Mouse (Mus musculus): ENCODE measurements around the gene Arhgap4.

Gene Arhgap4

GRCm38 (mm10) chrX:73941860-73942259 lies 20.2 kb upstream of the Arhgap4 start:
- peaks cover 4% of the 10 kb centered on the region; the same call in 1 of the 2 replicates for H3K36me3 ChIP-seq (ENCODE audit: control insufficient read depth, insufficient read depth, low read length, poor library complexity, severe bottlenecking)
- DNase-seq (ENCODE audit: low read depth, low spot score): no peak
- H3K27me3 ChIP-seq (ENCODE audit: control insufficient read depth, insufficient read depth, low read length, poor library complexity, severe bottlenecking): no peaks in the 10 kb centered on the region

- no peaks in the 10 kb centered on the region for H3K27me3 ChIP-seq (ENCODE audit: control insufficient read depth, insufficient read depth, low read length, poor library complexity, severe bottlenecking)
- DNase-seq (ENCODE audit: low read depth, low spot score): no peak
- no peaks in the 10 kb centered on the region for H3K36me3 ChIP-seq (ENCODE audit: control insufficient read depth, insufficient read depth, low read length, poor library complexity, severe bottlenecking)
Measured at GRCm38 (mm10) chrX:73931871-73932270, 10.2 kb upstream of the Arhgap4 start.

GRCm38 (mm10) chrX:73930402-73931062 lies 8.9 kb upstream of the Arhgap4 start, which contains the start of gene Renbp:
Renbp (minus strand) TSS chrX:73930850.
- no peaks in the 10 kb centered on the region for H3K36me3 ChIP-seq (ENCODE audit: control insufficient read depth, insufficient read depth, low read length, poor library complexity, severe bottlenecking)
- peak; percentile 83 for DNase-seq (ENCODE audit: low read depth, low spot score)
- no peaks in the 10 kb centered on the region for H3K27me3 ChIP-seq (ENCODE audit: control insufficient read depth, insufficient read depth, low read length, poor library complexity, severe bottlenecking)

GRCm38 (mm10) chrX:73922550-73922882 lies 846 bp upstream of the Arhgap4 start:
- no peak for DNase-seq (ENCODE audit: low read depth, low spot score)
- H3K36me3 ChIP-seq (ENCODE audit: control insufficient read depth, insufficient read depth, low read length, poor library complexity, severe bottlenecking): peaks cover 2% of the 10 kb centered on the region; the same call in 1 of the 2 replicates
- no peaks in the 10 kb centered on the region for H3K27me3 ChIP-seq (ENCODE audit: control insufficient read depth, insufficient read depth, low read length, poor library complexity, severe bottlenecking)

- peaks cover 2% of the 10 kb centered on the region; the same call in 1 of the 2 replicates for H3K36me3 ChIP-seq (ENCODE audit: control insufficient read depth, insufficient read depth, low read length, poor library complexity, severe bottlenecking)
- DNase-seq (ENCODE audit: low read depth, low spot score): no peak
- H3K27me3 ChIP-seq (ENCODE audit: control insufficient read depth, insufficient read depth, low read length, poor library complexity, severe bottlenecking): no peaks in the 10 kb centered on the region
Measured at GRCm38 (mm10) chrX:73921285-73921822, 316 bp downstream of the Arhgap4 start.

GRCm38 (mm10) chrX:73918631-73919030 lies 3.0 kb downstream of the Arhgap4 start:
- Histone ChIP-seq H3K36me3 (ENCODE audit: control insufficient read depth, insufficient read depth, low read length, poor library complexity, severe bottlenecking) (no peaks in the 10 kb centered on the region), H3K27me3 (ENCODE audit: control insufficient read depth, insufficient read depth, low read length, poor library complexity, severe bottlenecking) (no peaks in the 10 kb centered on the region)
- DNase-seq (ENCODE audit: low read depth, low spot score): no peak

GRCm38 (mm10) chrX:73916945-73917344 lies 4.7 kb downstream of the Arhgap4 start:
- H3K36me3 ChIP-seq (ENCODE audit: control insufficient read depth, insufficient read depth, low read length, poor library complexity, severe bottlenecking): no peaks in the 10 kb centered on the region
- H3K27me3 ChIP-seq (ENCODE audit: control insufficient read depth, insufficient read depth, low read length, poor library complexity, severe bottlenecking): no peaks in the 10 kb centered on the region
- no peak for DNase-seq (ENCODE audit: low read depth, low spot score)

- no peaks in the 10 kb centered on the region for H3K36me3 ChIP-seq (ENCODE audit: control insufficient read depth, insufficient read depth, low read length, poor library complexity, severe bottlenecking)
- no peaks in the 10 kb centered on the region for H3K27me3 ChIP-seq (ENCODE audit: control insufficient read depth, insufficient read depth, low read length, poor library complexity, severe bottlenecking)
- DNase-seq (ENCODE audit: low read depth, low spot score): peak; percentile 97
Measured at GRCm38 (mm10) chrX:73914827-73915703, 6.6 kb downstream of the Arhgap4 start.

- no peaks in the 10 kb centered on the region for H3K27me3 ChIP-seq (ENCODE audit: control insufficient read depth, insufficient read depth, low read length, poor library complexity, severe bottlenecking)
- H3K36me3 ChIP-seq (ENCODE audit: control insufficient read depth, insufficient read depth, low read length, poor library complexity, severe bottlenecking): no peaks in the 10 kb centered on the region
- DNase-seq (ENCODE audit: low read depth, low spot score): peak; percentile 71
Measured at GRCm38 (mm10) chrX:73911588-73911987, 10.1 kb downstream of the Arhgap4 start.

GRCm38 (mm10) chrX:73911156-73911555 lies 10.5 kb downstream of the Arhgap4 start:
- Histone ChIP-seq H3K36me3 (ENCODE audit: control insufficient read depth, insufficient read depth, low read length, poor library complexity, severe bottlenecking) (no peaks in the 10 kb centered on the region), H3K27me3 (ENCODE audit: control insufficient read depth, insufficient read depth, low read length, poor library complexity, severe bottlenecking) (no peaks in the 10 kb centered on the region)
- peak; percentile 56 for DNase-seq (ENCODE audit: low read depth, low spot score)

- DNase-seq (ENCODE audit: low read depth, low spot score): peak; percentile 31
- no peaks in the 10 kb centered on the region for H3K27me3 ChIP-seq (ENCODE audit: control insufficient read depth, insufficient read depth, low read length, poor library complexity, severe bottlenecking)
- H3K36me3 ChIP-seq (ENCODE audit: control insufficient read depth, insufficient read depth, low read length, poor library complexity, severe bottlenecking): peaks cover 4% of the 10 kb centered on the region; the same call in 1 of the 2 replicates
Measured at GRCm38 (mm10) chrX:73910451-73910850, 11.2 kb downstream of the Arhgap4 start.

GRCm38 (mm10) chrX:73910049-73910448 lies 11.6 kb downstream of the Arhgap4 start:
- Histone ChIP-seq H3K27me3 (ENCODE audit: control insufficient read depth, insufficient read depth, low read length, poor library complexity, severe bottlenecking) (no peaks in the 10 kb centered on the region), H3K36me3 (ENCODE audit: control insufficient read depth, insufficient read depth, low read length, poor library complexity, severe bottlenecking) (peaks cover 4% of the 10 kb centered on the region; the same call in 1 of the 2 replicates)
- no peak for DNase-seq (ENCODE audit: low read depth, low spot score)

GRCm38 (mm10) chrX:73897959-73898358 lies 23.7 kb downstream of the Arhgap4 start:
- H3K36me3 ChIP-seq (ENCODE audit: control insufficient read depth, insufficient read depth, low read length, poor library complexity, severe bottlenecking): peaks cover 14% of the 10 kb centered on the region; the same call in 1 of the 2 replicates
- no peak for DNase-seq (ENCODE audit: low read depth, low spot score)
- no peaks in the 10 kb centered on the region for H3K27me3 ChIP-seq (ENCODE audit: control insufficient read depth, insufficient read depth, low read length, poor library complexity, severe bottlenecking)

GRCm38 (mm10) chrX:73895719-73896118 lies 26.0 kb downstream of the Arhgap4 start, which contains the start of gene L1cam:
L1cam (minus strand) TSS chrX:73896105.
- H3K27me3 ChIP-seq (ENCODE audit: control insufficient read depth, insufficient read depth, low read length, poor library complexity, severe bottlenecking): no peaks in the 10 kb centered on the region
- DNase-seq (ENCODE audit: low read depth, low spot score): peak; percentile 65

GRCm38 (mm10) chrX:73892833-73893232 lies 28.8 kb downstream of the Arhgap4 start:
- Histone ChIP-seq H3K36me3 (ENCODE audit: control insufficient read depth, insufficient read depth, low read length, poor library complexity, severe bottlenecking) (peaks cover 11% of the 10 kb centered on the region; the same call in 1 of the 2 replicates), H3K27me3 (ENCODE audit: control insufficient read depth, insufficient read depth, low read length, poor library complexity, severe bottlenecking) (no peaks in the 10 kb centered on the region)
- no peak for DNase-seq (ENCODE audit: low read depth, low spot score)

More at GRCm38 (mm10) chrX:73895719-73896118, 26.0 kb downstream of the Arhgap4 start, which contains the start of gene L1cam:
- H3K36me3 ChIP-seq (ENCODE audit: control insufficient read depth, insufficient read depth, low read length, poor library complexity, severe bottlenecking): peaks cover 14% of the 10 kb centered on the region; the same call in 1 of the 2 replicates

All from splenic B cell, adult 2 months (primary cell).